Mouse (Mus musculus) lung, embryonic 14.5 days (tissue): ENCODE data around the gene Fuom. TPM values are rescaled to one million over a fixed set of nuclear protein-coding genes. Genes with fewer than 3 reads are reported as not detected.

Experiments
- ATAC-seq: fragments of 200-750 bp; cut with Nextera tagmentation; 2 replicates; pipeline ENCODE4 v1.8.0; 2017; ENCODE audit warnings: mild to moderate bottlenecking, moderate TSS enrichment, moderate library complexity; ENCODE audit not compliant: insufficient read depth
- DNase-seq: peaks from one replicate; pipeline ENCODE4 v3.0.0-alpha.2; 2015
- H3K27ac ChIP-seq: fragments of 300-500 bp; sonication (generic); 2 replicates; pipeline ENCODE4 v1.5.1; 2014; ENCODE audit warnings: low read depth, mild to moderate bottlenecking, moderate library complexity
- H3K27me3 ChIP-seq: fragments of 300-500 bp; sonication (generic); 2 replicates; pipeline ENCODE4 v1.6.1; 2014; ENCODE audit warnings: low read length, control low read depth; ENCODE audit not compliant: insufficient read depth
- H3K36me3 ChIP-seq: fragments of 300-500 bp; sonication (generic); 2 replicates; pipeline ENCODE4 v1.6.1; 2014; ENCODE audit warnings: control low read depth; ENCODE audit not compliant: insufficient read depth
- H3K4me1 ChIP-seq: fragments of 300-500 bp; sonication (generic); 2 replicates; pipeline ENCODE4 v1.6.1; 2014; ENCODE audit warnings: antibody characterized with exemption, control low read depth; ENCODE audit not compliant: insufficient read depth
- H3K4me2 ChIP-seq: fragments of 300-500 bp; sonication (generic); 2 replicates; pipeline ENCODE4 v1.6.1; 2014; ENCODE audit warnings: mild to moderate bottlenecking
- H3K4me3 ChIP-seq: fragments of 300-500 bp; sonication (generic); 2 replicates; pipeline ENCODE4 v1.5.1; 2014; ENCODE audit warnings: low read depth, low read length
- H3K9ac ChIP-seq: fragments of 300-500 bp; sonication (generic); 2 replicates; pipeline ENCODE4 v1.6.1; 2014
- H3K9me3 ChIP-seq: fragments of 300-500 bp; sonication (generic); 2 replicates; pipeline ENCODE4 v1.6.1; 2016; ENCODE audit warnings: low read depth, low read length, control low read depth
- CTCF ChIP-seq: IDR thresholded peaks from 2 replicates; pipeline ENCODE4 v1.5.1; 2016; ENCODE audit warnings: antibody characterized with exemption, low read depth
- WGBS: fragments of 180-500 bp; shearing (Covaris S2); extraction: QIAGEN DNeasy Blood & Tissue Kit; methylation state at CpG from one replicate; pipeline ENCODE4 v1.1.7; 2014; 5-methylcytosine and 5-hydroxymethylcytosine counted together
- polyA plus RNA-seq: library from polyadenylated mRNA; unstranded; fragments of >200 nt; fragmentation: Nextera tagmentation; extraction: Ambion mirVana; gene quantifications from 2 replicates; pipeline ENCODE4 v1.2.1, GENCODE M21; 2014

Gene Fuom
- polyA plus RNA-seq, 1 experiment from 2014 or later: 10.5 TPM

GRCm38 (mm10) chr7:140127911-140128310 is 25.7 kb upstream of the Fuom start:
- H3K27ac ChIP-seq: no peak overlapping the region
- ATAC-seq (no peak), DNase-seq (peak; percentile 9)
- 84% methylated on average over 2 of the region's 2 CpGs for WGBS
- peaks cover 13% of the 10 kb centered on the region; the same call in 1 of the 2 replicates for H3K36me3 ChIP-seq
- H3K9me3 ChIP-seq: no peaks in the 10 kb centered on the region
- H3K27me3 ChIP-seq: no peaks in the 10 kb centered on the region
- H3K4me2 ChIP-seq: no peak overlapping the region
- H3K4me3 ChIP-seq: no peak overlapping the region
- H3K4me1 ChIP-seq: 0 out of 2 replicates have a peak, but pooled peaks cover 3% of the 10 kb centered on the region
- no peak overlapping the region for H3K9ac ChIP-seq
- TF ChIP-seq CTCF: no peak

- no peak for DNase-seq
- ATAC-seq: no peak
- no peak for TF ChIP-seq CTCF
- no peak overlapping the region for H3K27ac ChIP-seq
- peak overlapping the region; percentile 4; the same call in 1 of the 2 replicates for H3K4me3 ChIP-seq
- H3K4me2 ChIP-seq: peak overlapping the region; percentile 15; the same call in 1 of the 2 replicates
- H3K4me1 ChIP-seq: 0 out of 2 replicates have a peak, but pooled peaks cover 3% of the 10 kb centered on the region
- no peaks in the 10 kb centered on the region for H3K9me3 ChIP-seq
- no peaks in the 10 kb centered on the region for H3K27me3 ChIP-seq
- H3K36me3 ChIP-seq: peaks cover 6% of the 10 kb centered on the region; the same call in 1 of the 2 replicates
- no peak overlapping the region for H3K9ac ChIP-seq
- WGBS: 84% methylated on average over 3 of the region's 3 CpGs
Measured at GRCm38 (mm10) chr7:140126934-140127333, 24.7 kb upstream of the Fuom start.

- ATAC-seq (no peak; the same call in 1 of the 2 replicates), DNase-seq (no peak)
- H3K27ac ChIP-seq: peak overlapping the region; percentile 63; the same call in 1 of the 2 replicates
- peaks cover 6% of the 10 kb centered on the region; the same call in 1 of the 2 replicates for H3K36me3 ChIP-seq
- H3K4me1 ChIP-seq: 0 out of 2 replicates have a peak, but pooled peaks cover 3% of the 10 kb centered on the region
- peak overlapping the region; percentile 73 for H3K4me3 ChIP-seq
- peak overlapping the region; percentile 79 for H3K9ac ChIP-seq
- 4% methylated on average over 5 of the region's 5 CpGs for WGBS
- H3K27me3 ChIP-seq: no peaks in the 10 kb centered on the region
- no peak for TF ChIP-seq CTCF
- H3K9me3 ChIP-seq: no peaks in the 10 kb centered on the region
- peak overlapping the region; percentile 89 for H3K4me2 ChIP-seq
Measured at GRCm38 (mm10) chr7:140126022-140126350, 23.7 kb upstream of the Fuom start.

DNA sequence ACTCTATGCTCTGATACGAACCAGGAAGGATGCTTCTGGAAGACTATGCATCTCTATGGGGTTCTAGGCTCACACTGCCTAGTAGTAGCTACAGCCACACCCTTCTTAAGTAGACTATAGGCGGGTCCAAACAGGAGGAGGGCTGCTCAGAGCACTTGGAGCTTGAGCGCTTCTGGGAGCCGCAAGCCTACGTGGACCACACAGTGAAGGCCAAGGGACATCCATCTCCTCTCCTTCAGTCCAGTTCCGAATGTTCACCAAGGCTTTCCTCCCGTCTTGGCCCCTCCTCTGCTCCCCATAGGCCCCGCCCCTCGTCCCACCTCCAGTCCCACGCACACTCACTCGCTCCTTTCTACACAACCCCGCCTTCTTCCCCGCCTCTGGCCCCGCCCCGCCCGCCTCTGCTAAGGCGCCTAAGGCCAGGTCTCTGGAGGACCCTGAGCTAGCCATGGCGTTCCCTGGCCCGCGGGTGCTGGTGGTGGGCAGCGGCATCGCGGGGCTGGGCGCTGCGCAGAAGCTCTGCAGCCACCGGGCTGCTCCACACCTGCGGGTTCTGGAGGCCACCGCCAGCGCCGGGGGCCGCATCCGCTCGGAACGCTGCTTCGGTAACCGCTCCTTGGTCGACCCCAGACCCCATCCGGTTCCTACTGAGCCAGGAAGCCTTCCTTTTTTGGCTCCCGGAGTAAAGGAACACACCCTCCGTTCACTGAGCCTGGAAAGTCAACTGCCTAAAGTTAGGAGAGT is 23.2 kb upstream of the Fuom start:
- peak; percentile 98 for ATAC-seq
- Histone ChIP-seq H3K4me1 (0 out of 2 replicates have a peak, but pooled peaks cover 3% of the 10 kb centered on the region), H3K36me3 (peaks cover 3% of the 10 kb centered on the region; the same call in 1 of the 2 replicates), H3K27ac (peak overlapping the region; percentile 63; the same call in 1 of the 2 replicates), H3K4me2 (peak overlapping the region; percentile 89), H3K9ac (peak overlapping the region; percentile 79), H3K9me3 (no peaks in the 10 kb centered on the region), H3K4me3 (peak overlapping the region; percentile 73), H3K27me3 (no peaks in the 10 kb centered on the region)
- no peak for TF ChIP-seq CTCF
- under 1% methylated on average over 40 of the region's 40 CpGs for WGBS
- DNase-seq: peak; percentile 91

DNA sequence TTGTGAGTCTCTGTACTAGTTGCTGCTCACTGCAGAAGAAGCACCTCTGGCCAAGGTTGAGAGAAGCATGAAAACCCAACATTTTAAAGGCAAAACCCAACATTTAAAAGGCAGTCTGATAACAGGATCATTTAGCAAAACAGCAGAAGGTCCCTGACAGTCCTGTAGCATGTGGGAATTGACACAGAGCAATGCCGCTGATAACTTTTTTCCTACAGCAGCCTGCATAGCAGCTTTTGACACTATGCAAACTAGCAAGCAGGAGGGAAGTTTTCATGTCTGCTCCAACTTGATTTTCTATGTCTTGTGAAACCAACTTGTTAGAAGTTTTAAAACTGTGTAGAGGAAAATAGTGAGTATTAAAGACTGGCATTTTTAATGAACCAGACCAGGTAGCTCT is 22.1 kb upstream of the Fuom start:
- no peak for ATAC-seq
- WGBS: 88% methylated on average over 1 of the region's 1 CpGs

GRCm38 (mm10) chr7:140122765-140123164 is 20.5 kb upstream of the Fuom start:
- 28% methylated on average over 4 of the region's 4 CpGs for WGBS
- no peak for TF ChIP-seq CTCF
- Histone ChIP-seq H3K9me3 (no peaks in the 10 kb centered on the region), H3K4me1 (0 out of 2 replicates have a peak, but pooled peaks cover 3% of the 10 kb centered on the region), H3K27me3 (no peaks in the 10 kb centered on the region), H3K4me2 (no peak overlapping the region), H3K9ac (no peak overlapping the region), H3K4me3 (no peak overlapping the region), H3K27ac (no peak overlapping the region), H3K36me3 (no peaks in the 10 kb centered on the region)
- DNase-seq (no peak), ATAC-seq (no peak)

More for the DNA sequence above, 22.1 kb upstream of the Fuom start:
- DNase-seq: no peak
- H3K4me1 ChIP-seq: 0 out of 2 replicates have a peak, but pooled peaks cover 3% of the 10 kb centered on the region
- H3K4me2 ChIP-seq: no peak overlapping the region
- H3K36me3 ChIP-seq: 0 out of 2 replicates have a peak, but pooled peaks cover 1% of the 10 kb centered on the region
- TF ChIP-seq CTCF: no peak
- H3K9me3 ChIP-seq: no peaks in the 10 kb centered on the region
- H3K4me3 ChIP-seq: no peak overlapping the region
- H3K9ac ChIP-seq: no peak overlapping the region
- H3K27ac ChIP-seq: no peak overlapping the region
- H3K27me3 ChIP-seq: no peaks in the 10 kb centered on the region

DNA sequence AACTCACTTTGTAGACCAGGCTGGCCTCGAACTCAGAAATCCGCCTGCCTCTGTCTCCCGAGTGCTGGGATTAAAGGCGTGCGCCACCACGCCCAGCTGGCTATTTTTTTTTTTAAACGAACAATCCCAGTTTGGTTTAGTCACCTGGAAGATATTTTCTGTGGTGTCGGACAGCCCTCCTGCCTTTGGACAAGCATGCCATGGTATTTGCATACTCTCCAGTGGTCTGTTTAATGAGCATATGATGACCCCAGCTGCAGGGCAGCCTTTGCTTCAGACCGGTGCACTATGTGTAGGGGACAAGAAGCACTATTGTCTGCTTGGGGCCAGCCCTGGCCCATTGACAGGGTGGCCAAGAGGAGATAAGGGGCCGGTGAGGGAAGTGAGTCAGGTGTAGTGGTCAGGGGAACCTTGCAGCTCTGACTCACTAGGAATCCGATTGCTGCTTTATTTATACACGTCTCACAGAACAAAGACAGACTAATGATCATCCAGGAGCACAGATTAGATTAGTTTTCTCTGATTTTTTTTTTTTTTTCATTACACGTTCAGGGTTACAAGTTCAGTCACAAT is 19.2 kb upstream of the Fuom start:
- 57% methylated on average over 13 of the region's 13 CpGs for WGBS

More for the DNA sequence above, 19.2 kb upstream of the Fuom start:
- Histone ChIP-seq H3K27ac (no peak overlapping the region), H3K9ac (no peak overlapping the region), H3K27me3 (no peaks in the 10 kb centered on the region), H3K36me3 (no peaks in the 10 kb centered on the region), H3K4me3 (no peak overlapping the region), H3K4me1 (0 out of 2 replicates have a peak, but pooled peaks cover 6% of the 10 kb centered on the region), H3K4me2 (no peak overlapping the region), H3K9me3 (no peaks in the 10 kb centered on the region)
- no peak for DNase-seq
- no peak for TF ChIP-seq CTCF
- no peak for ATAC-seq
